Mouse (Mus musculus): ENCODE data around the gene Slc5a7.

Slc5a7 gene

DNA sequence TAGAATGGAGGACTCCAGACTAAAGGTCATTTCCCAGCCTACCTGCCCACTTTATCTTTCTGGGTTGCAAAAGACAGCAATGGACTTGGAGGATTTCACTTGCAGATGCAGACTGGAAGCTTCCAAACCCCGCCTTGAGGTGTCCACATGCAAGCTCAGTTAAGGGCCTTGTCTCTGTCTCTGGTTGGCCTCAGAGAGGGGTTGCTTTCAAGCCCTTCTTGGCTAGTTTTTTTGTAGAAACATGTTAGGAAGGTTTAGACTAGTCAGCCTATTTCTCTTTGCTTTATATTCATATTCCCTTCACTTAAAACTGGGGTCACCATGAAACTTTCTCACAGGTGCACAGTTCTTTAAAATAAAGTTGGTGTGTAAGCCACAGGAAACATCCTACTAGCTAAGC is at the start of gene Slc5a7:
TSS of gene Slc5a7 (minus strand) at position 101 of the 400 bp plus-strand sequence.
- DNase-seq (ENCODE audit: low spot score), result no peak

DNA sequence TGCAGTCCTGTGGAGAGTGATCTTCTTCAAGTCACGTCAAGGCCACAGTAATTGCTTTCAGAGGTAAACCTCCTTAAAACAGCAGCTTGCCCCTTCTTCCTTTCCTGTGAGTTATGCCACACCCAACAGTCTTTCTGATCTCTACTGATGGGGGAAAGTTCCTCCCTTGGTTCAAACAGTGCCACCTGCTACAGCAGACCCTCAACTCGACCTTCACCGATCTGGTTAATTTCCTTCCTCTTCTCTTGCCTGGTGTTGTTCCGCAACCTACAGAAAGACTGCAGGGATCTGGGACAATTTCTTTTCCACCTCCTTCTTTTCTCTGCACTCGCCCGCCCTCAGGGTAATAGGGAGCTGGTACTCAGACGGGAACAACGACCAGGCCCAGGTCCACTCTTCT is 48.8 kb upstream of the Slc5a7 start:
- DNase-seq (ENCODE audit: low spot score), result no peak

DNA sequence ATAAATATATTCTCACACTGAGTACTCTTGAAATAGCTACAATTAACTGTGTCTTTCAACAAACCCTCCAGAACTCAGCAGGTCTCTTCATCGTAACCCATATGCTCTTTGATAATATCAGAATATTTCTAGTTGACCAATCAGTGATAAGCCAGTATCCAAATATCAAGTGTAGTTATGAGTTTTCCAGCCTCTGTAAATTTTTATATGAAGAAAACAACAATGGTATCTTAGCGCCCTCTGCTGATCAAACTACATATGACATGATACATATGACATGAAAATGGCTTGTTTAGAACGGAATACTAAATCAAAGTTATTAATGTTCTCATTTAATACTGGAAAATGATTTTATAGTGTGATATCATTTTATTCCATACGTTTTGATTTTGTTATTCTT is 44.6 kb upstream of the Slc5a7 start:
- peak; percentile 84 for DNase-seq (ENCODE audit: low spot score)

- peak; percentile 40 for DNase-seq (ENCODE audit: low spot score)
These were observed 456 bp downstream of the Slc5a7 start for GRCm38 (mm10) chr17:54298232-54298924.

DNA sequence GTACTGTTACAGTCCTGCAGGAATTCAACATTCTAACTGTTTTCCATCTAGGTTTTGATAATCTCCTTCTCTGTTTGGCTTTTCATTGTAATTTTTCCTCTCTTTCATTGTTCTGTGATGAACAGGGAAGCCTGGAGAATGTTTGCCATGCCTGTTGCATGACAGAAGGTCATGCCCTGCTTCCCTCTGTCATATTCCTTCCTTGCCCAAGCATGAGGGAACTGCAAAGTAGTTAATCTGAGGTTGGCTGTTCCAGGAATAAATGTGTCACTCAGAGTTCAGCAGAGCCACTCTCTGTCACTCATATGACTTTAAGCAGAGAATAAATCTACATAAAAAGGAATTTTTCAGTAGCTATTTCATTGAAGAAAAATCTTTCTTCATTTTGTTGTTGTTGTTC is 48.1 kb downstream of the Slc5a7 start:
- DNase-seq (ENCODE audit: low spot score), result no peak

GRCm38 (mm10) chr17:54243650-54244300 is 55.1 kb downstream of the Slc5a7 start:
- no peak for DNase-seq (ENCODE audit: low spot score)

- no peak for DNase-seq (ENCODE audit: low spot score)
These were observed 59.4 kb downstream of the Slc5a7 start for GRCm38 (mm10) chr17:54239435-54239834.
